ENCODE assay signal across 8 mouse cellular contexts in genomic region chr2:84735346-84735920, GRCm38 (mm10). TPM values are rescaled to one million over a fixed set of nuclear protein-coding genes. Genes with fewer than 3 reads are reported as not detected.
DNase-seq lines count a peak whose midpoint lies in the region; ATAC-seq lines count a peak whose summit lies in the region.

No protein-coding gene starts in this region.

- ATAC-seq in kidney, embryonic 16.5 days (ENCODE audit: low FRiP score, low TSS enrichment), result no peak
- no peak for ATAC-seq in forebrain, embryonic 12.5 days (ENCODE audit: low FRiP score)
- ATAC-seq in liver, embryonic 12.5 days, result peak; percentile 92
- ATAC-seq in activated CD4-positive, CD25-positive, alpha-beta regulatory T cell, adult 4 months, result no peak

- peaks cover 4% of the 10 kb centered on the region; the same call in 1 of the 2 replicates for H3K36me3 ChIP-seq in kidney, embryonic 16.5 days (ENCODE audit: insufficient read depth, low read length)
- H3K36me3 ChIP-seq in forebrain, embryonic 12.5 days (replicated peaks), result 0 out of 2 replicates have a peak, but pooled peaks cover 4% of the 10 kb centered on the region
- peaks cover 44% of the 10 kb centered on the region for H3K36me3 ChIP-seq in liver, embryonic 12.5 days

- peak overlapping the region; percentile 61; the same call in 1 of the 2 replicates for H3K9ac ChIP-seq in kidney, embryonic 16.5 days (replicated peaks; ENCODE audit: low read length)
- peak overlapping the region; percentile 70 for H3K9ac ChIP-seq in forebrain, embryonic 12.5 days
- peak overlapping the region; percentile 90 for H3K9ac ChIP-seq in liver, embryonic 12.5 days

- WGBS in kidney, embryonic 16.5 days, result 8% methylated on average over 7 of the region's 7 CpGs
- 17% methylated on average over 7 of the region's 7 CpGs for WGBS in forebrain, embryonic 12.5 days
- WGBS in liver, embryonic 12.5 days (ENCODE audit: insufficient replicate concordance), result 7% methylated on average over 7 of the region's 7 CpGs

- no peaks in the 10 kb centered on the region for H3K27me3 ChIP-seq in kidney, embryonic 16.5 days (ENCODE audit: insufficient read depth, low read length)
- H3K27me3 ChIP-seq in forebrain, embryonic 12.5 days, result no peaks in the 10 kb centered on the region
- H3K27me3 ChIP-seq in liver, embryonic 12.5 days (replicated peaks), result peaks cover 14% of the 10 kb centered on the region

- no peaks in the 10 kb centered on the region for H3K9me3 ChIP-seq in kidney, embryonic 16.5 days (ENCODE audit: low read length)
- no peaks in the 10 kb centered on the region for H3K9me3 ChIP-seq in forebrain, embryonic 12.5 days
- no peaks in the 10 kb centered on the region for H3K9me3 ChIP-seq in liver, embryonic 12.5 days (replicated peaks)

- H3K4me2 ChIP-seq in kidney, embryonic 16.5 days (replicated peaks; ENCODE audit: low read depth, low read length), result peak overlapping the region; percentile 70
- peak overlapping the region; percentile 59 for H3K4me2 ChIP-seq in forebrain, embryonic 12.5 days
- peak overlapping the region; percentile 89 for H3K4me2 ChIP-seq in liver, embryonic 12.5 days

- no peak for DNase-seq in kidney, postnatal 25 days
- DNase-seq in spleen, postnatal 10 days (ENCODE audit: low spot score in 2 of 2), result peak; percentile 79 to 83
- DNase-seq in urinary bladder, postnatal 10 days (ENCODE audit: low spot score), result no peak
- DNase-seq in adrenal gland, postnatal 25 days, result no peak

- peak overlapping the region; percentile 49; the same call in 1 of the 2 replicates for H3K4me3 ChIP-seq in kidney, embryonic 16.5 days (ENCODE audit: low read length)
- peak overlapping the region; percentile 52 for H3K4me3 ChIP-seq in forebrain, embryonic 12.5 days (replicated peaks)
- H3K4me3 ChIP-seq in liver, embryonic 12.5 days, result peak overlapping the region; percentile 74

- H3K27ac ChIP-seq in kidney, embryonic 16.5 days (ENCODE audit: low read length), result no peak overlapping the region
- H3K27ac ChIP-seq in forebrain, embryonic 12.5 days, result peak overlapping the region; percentile 81
- H3K27ac ChIP-seq in liver, embryonic 12.5 days, result peak overlapping the region; percentile 99

- peaks cover 61% of the 10 kb centered on the region for H3K4me1 ChIP-seq in kidney, embryonic 16.5 days (ENCODE audit: insufficient read depth, low read length)
- H3K4me1 ChIP-seq in forebrain, embryonic 12.5 days, result peaks cover 69% of the 10 kb centered on the region
- peaks cover 96% of the 10 kb centered on the region for H3K4me1 ChIP-seq in liver, embryonic 12.5 days

RNA-seq across cellular contexts. Expression of gene Ypel4, which starts 1.6 kb away (rescaled TPM):
- polyA plus RNA-seq in kidney, embryonic 16.5 days (2015; fragmentation: Nextera tagmentation; extraction: Ambion mirVana), result 5.4 and 9.4 TPM in 2 replicates
- 18.7 and 19.6 TPM in 2 replicates for polyA plus RNA-seq in forebrain, embryonic 12.5 days (2016; fragmentation: Nextera tagmentation; extraction: Ambion mirVana)
- 49.8 and 52.1 TPM in 2 replicates for polyA plus RNA-seq in liver, embryonic 12.5 days (2016; fragmentation: Nextera tagmentation; extraction: Ambion mirVana)
- polyA plus RNA-seq in activated CD4-positive, CD25-positive, alpha-beta regulatory T cell, adult 4 months (2017; shearing (Covaris generic)), result 1 to 10 TPM in 1 of 2 experiments, under 1 TPM in 1; 0.64 to 1.1 TPM
- total RNA-seq in adrenal gland, postnatal 25 days (2021), result 8.5 and 9.3 TPM in 2 replicates

RNA-seq across cellular contexts. Expression of gene Gm19426, which starts 8.0 kb away (rescaled TPM):
- 9.8 and 10.9 TPM in 2 replicates for polyA plus RNA-seq in kidney, embryonic 16.5 days (2015; fragmentation: Nextera tagmentation; extraction: Ambion mirVana)
- polyA plus RNA-seq in forebrain, embryonic 12.5 days (2016; fragmentation: Nextera tagmentation; extraction: Ambion mirVana), result 9.4 and 10.2 TPM in 2 replicates
- polyA plus RNA-seq in liver, embryonic 12.5 days (2016; fragmentation: Nextera tagmentation; extraction: Ambion mirVana), result 3.8 and 3.9 TPM in 2 replicates
- not detected for polyA plus RNA-seq in activated CD4-positive, CD25-positive, alpha-beta regulatory T cell, adult 4 months (2017; shearing (Covaris generic))
- total RNA-seq in adrenal gland, postnatal 25 days (2021), result 3.9 and 4.2 TPM in 2 replicates

RNA-seq across cellular contexts. Expression of gene Clp1, which starts 8.3 kb away (rescaled TPM):
- polyA plus RNA-seq in kidney, embryonic 16.5 days (2015; fragmentation: Nextera tagmentation; extraction: Ambion mirVana), result 31.1 and 32.1 TPM in 2 replicates
- 39.9 and 40.7 TPM in 2 replicates for polyA plus RNA-seq in forebrain, embryonic 12.5 days (2016; fragmentation: Nextera tagmentation; extraction: Ambion mirVana)
- polyA plus RNA-seq in liver, embryonic 12.5 days (2016; fragmentation: Nextera tagmentation; extraction: Ambion mirVana), result 57.2 and 59.8 TPM in 2 replicates
- 10 to 100 TPM; 47.4 to 47.7 TPM for polyA plus RNA-seq in activated CD4-positive, CD25-positive, alpha-beta regulatory T cell, adult 4 months (2017; shearing (Covaris generic))
- 12.3 and 13.9 TPM in 2 replicates for total RNA-seq in adrenal gland, postnatal 25 days (2021)

RNA-seq across cellular contexts. Expression of gene Zdhhc5, which starts 20.5 kb away (rescaled TPM):
- polyA plus RNA-seq in kidney, embryonic 16.5 days (2015; fragmentation: Nextera tagmentation; extraction: Ambion mirVana), result 30.4 and 30.6 TPM in 2 replicates
- polyA plus RNA-seq in forebrain, embryonic 12.5 days (2016; fragmentation: Nextera tagmentation; extraction: Ambion mirVana), result 28.1 and 31.4 TPM in 2 replicates
- 28.1 and 29.3 TPM in 2 replicates for polyA plus RNA-seq in liver, embryonic 12.5 days (2016; fragmentation: Nextera tagmentation; extraction: Ambion mirVana)
- 10 to 100 TPM; 13.7 to 14.5 TPM for polyA plus RNA-seq in activated CD4-positive, CD25-positive, alpha-beta regulatory T cell, adult 4 months (2017; shearing (Covaris generic))
- 62.3 and 62.9 TPM in 2 replicates for total RNA-seq in adrenal gland, postnatal 25 days (2021)

RNA-seq across cellular contexts. Expression of gene Serping1, which starts 39.8 kb away (rescaled TPM):
- 115 and 119 TPM in 2 replicates for polyA plus RNA-seq in kidney, embryonic 16.5 days (2015; fragmentation: Nextera tagmentation; extraction: Ambion mirVana)
- 27.6 and 30.3 TPM in 2 replicates for polyA plus RNA-seq in forebrain, embryonic 12.5 days (2016; fragmentation: Nextera tagmentation; extraction: Ambion mirVana)
- 30.8 and 32.3 TPM in 2 replicates for polyA plus RNA-seq in liver, embryonic 12.5 days (2016; fragmentation: Nextera tagmentation; extraction: Ambion mirVana)
- not detected for polyA plus RNA-seq in activated CD4-positive, CD25-positive, alpha-beta regulatory T cell, adult 4 months (2017; shearing (Covaris generic))
- 31.8 and 33.5 TPM in 2 replicates for total RNA-seq in adrenal gland, postnatal 25 days (2021)

Comparison
In these comparisons a context has a peak if more than half of its experiments do, and no peak if none do; other contexts are left out.
1. DNase-seq: peak in spleen, postnatal 10 days (2 of 2); none in kidney, postnatal 25 days (0 of 2), urinary bladder, postnatal 10 days (single experiment) and adrenal gland, postnatal 25 days (single experiment).
2. Peak in every context shown above with its lines, with median percentiles within 50 percentile points of each other: H3K4me2 ChIP-seq, H3K4me3 ChIP-seq and H3K9ac ChIP-seq.